In the genomic region with DNA sequence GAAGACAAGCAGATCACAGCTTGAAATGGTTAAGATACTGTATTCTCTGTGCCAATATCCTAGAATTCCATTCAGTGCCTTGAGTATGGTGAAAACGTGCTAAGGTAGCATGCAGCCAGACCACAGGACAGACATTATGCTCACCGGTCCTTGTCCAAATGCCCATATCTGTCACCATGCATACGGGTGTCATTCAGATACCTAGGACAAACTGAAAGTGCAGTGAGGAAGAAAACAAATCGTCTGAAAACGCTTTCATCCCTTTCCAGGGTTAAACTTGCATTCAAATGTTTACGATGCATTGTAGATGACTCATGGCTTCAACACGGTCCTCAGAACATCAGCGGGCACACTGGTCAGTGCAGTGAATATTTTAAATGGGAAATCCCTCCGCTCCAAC, we compare ENCODE assay signal across 1 mouse cellular context.
TF ChIP-seq lines count a peak whose summit lies in the region.

No protein-coding gene starts in this region.

TF ChIP-seq in CH12.LX, 34 proteins besides CTCF, POLR2A, EP300 and RAD21 (continued from another document):
- TF ChIP-seq PAX5 (IDR thresholded peaks at IDR 0.05; ENCODE audit: low read length) (no peak), MAZ (IDR thresholded peaks at IDR 0.05; ENCODE audit: low read depth, low read length) (no peak), NELFE (IDR thresholded peaks at IDR 0.05; ENCODE audit: low read depth, low read length) (no peak), ZMIZ1 (IDR thresholded peaks at IDR 0.05; ENCODE audit: low read depth, low read length) (no peak), TBP (conservative IDR thresholded peaks at IDR 0.05; ENCODE audit: low read depth, low read length) (no peak), MEF2A (IDR thresholded peaks at IDR 0.05; ENCODE audit: borderline replicate concordance, low read depth, low read length) (no peak)
TF ChIP-seq in CH12.LX: peak in this region for 0.
